Mouse (Mus musculus) frontal cortex, adult (tissue): ENCODE measurements at regions not wholly inside any gene's neighbourhood (a gene's known extent, or its start where the extent isn't known, plus 50 kb on each side); places are given as distances from the start of the nearest gene placed in this dataset.

Experiments used
- ATAC-seq: cut with Nextera tagmentation; 2 replicates; pipeline ENCODE4 v1.9.2; 2017; ENCODE audit warnings: mild to moderate bottlenecking, moderate library complexity, mixed read lengths; ENCODE audit not compliant: low TSS enrichment

- ATAC-seq, result no peak
Observed at GRCm38 (mm10) chr9:47350301-47350700, 179.7 kb upstream of the Cadm1 start.

GRCm38 (mm10) chr9:47351036-47351435 lies 178.9 kb upstream of the Cadm1 start:
- no peak for ATAC-seq

GRCm38 (mm10) chr9:47353017-47353416 lies 177.0 kb upstream of the Cadm1 start:
- no peak for ATAC-seq

- ATAC-seq, result no peak
Observed at GRCm38 (mm10) chr9:47353972-47354371, 176.0 kb upstream of the Cadm1 start.

- no peak for ATAC-seq
Observed at GRCm38 (mm10) chr9:47354423-47354822, 175.6 kb upstream of the Cadm1 start.

- peak; percentile 92 for ATAC-seq
Observed at GRCm38 (mm10) chr9:47354866-47355265, 175.1 kb upstream of the Cadm1 start.

GRCm38 (mm10) chr9:47357756-47358399 lies 172.1 kb upstream of the Cadm1 start:
- ATAC-seq, result no peak

GRCm38 (mm10) chr9:47358400-47358767 lies 171.6 kb upstream of the Cadm1 start:
- no peak for ATAC-seq

GRCm38 (mm10) chr9:47363086-47363485 lies 166.9 kb upstream of the Cadm1 start:
- no peak for ATAC-seq

- ATAC-seq, result no peak
Observed at GRCm38 (mm10) chr9:47364762-47365161, 165.2 kb upstream of the Cadm1 start.

GRCm38 (mm10) chr9:47367266-47367957 lies 162.6 kb upstream of the Cadm1 start:
- ATAC-seq, result no peak

- peak; percentile 81 for ATAC-seq
Observed at GRCm38 (mm10) chr9:47368015-47368901, 161.7 kb upstream of the Cadm1 start.

- ATAC-seq, result no peak
Observed at GRCm38 (mm10) chr9:47372296-47372695, 157.7 kb upstream of the Cadm1 start.

- no peak for ATAC-seq
Observed at GRCm38 (mm10) chr9:47374086-47374485, 155.9 kb upstream of the Cadm1 start.

- no peak for ATAC-seq
Observed at GRCm38 (mm10) chr9:47376645-47377044, 153.3 kb upstream of the Cadm1 start.

GRCm38 (mm10) chr9:47378541-47378940 lies 151.4 kb upstream of the Cadm1 start:
- no peak for ATAC-seq

GRCm38 (mm10) chr9:47380361-47380760 lies 149.6 kb upstream of the Cadm1 start:
- ATAC-seq, result no peak

GRCm38 (mm10) chr9:47384185-47384854 lies 145.7 kb upstream of the Cadm1 start:
- ATAC-seq, result no peak

GRCm38 (mm10) chr9:47386646-47387045 lies 143.3 kb upstream of the Cadm1 start:
- no peak for ATAC-seq

- peak; percentile 90 for ATAC-seq
Observed at GRCm38 (mm10) chr9:47387221-47387620, 142.8 kb upstream of the Cadm1 start.

- ATAC-seq, result no peak
Observed at GRCm38 (mm10) chr9:47387716-47388300, 142.2 kb upstream of the Cadm1 start.

GRCm38 (mm10) chr9:47389901-47390300 lies 140.1 kb upstream of the Cadm1 start:
- ATAC-seq, result no peak
